Mouse (Mus musculus) liver, embryonic 14.5 days (tissue): ENCODE measurements around the gene Nrsn1. TPM values are rescaled to one million over a fixed set of nuclear protein-coding genes. Genes with fewer than 3 reads are reported as not detected.

ENCODE experiments used
- ATAC-seq: fragments of 200-750 bp; cut with Nextera tagmentation; 2 replicates; pipeline ENCODE4 v1.8.0; 2017; ENCODE audit warnings: moderate number of reproducible peaks, mild to moderate bottlenecking, moderate library complexity; ENCODE audit not compliant: insufficient read depth
- DNase-seq, 3 experiments: peaks; one replicate each; pipeline ENCODE4 v3.0.0-alpha.2; 2012 to 2013; ENCODE audit warnings: low read depth in 3 of 3, low spot score in 3 of 3
- H3K27ac ChIP-seq: fragments of 300-500 bp; sonication (generic); 2 replicates; pipeline ENCODE4 v1.5.1; 2014; ENCODE audit warnings: moderate library complexity, mild to moderate bottlenecking, control low read depth, inconsistent platforms
- H3K27me3 ChIP-seq: fragments of 300-500 bp; sonication (generic); 2 replicates; pipeline ENCODE4 v1.6.1; 2014; ENCODE audit warnings: mild to moderate bottlenecking, low read length, moderate library complexity; ENCODE audit not compliant: control insufficient read depth, insufficient read depth
- H3K36me3 ChIP-seq: fragments of 300-500 bp; sonication (generic); replicated peaks from 2 replicates; pipeline ENCODE4 v1.6.1; 2014; ENCODE audit warnings: low read depth; ENCODE audit not compliant: control insufficient read depth, insufficient read depth
- H3K4me1 ChIP-seq, 2 experiments: fragments of 200-500 bp in 1 of 2; fragments of 300-500 bp in 1 of 2; sonication (generic) in 1 of 2; replicated peaks; 2 replicates each; pipeline ENCODE4 v1.6.1; 2012 to 2014; ENCODE audit warnings: antibody characterized with exemption in 1 of 2, inconsistent platforms in 1 of 2, low read length in 1 of 2; ENCODE audit not compliant: control insufficient read depth in 2 of 2, insufficient read depth in 2 of 2
- H3K4me2 ChIP-seq: fragments of 300-500 bp; sonication (generic); 2 replicates; pipeline ENCODE4 v1.6.1; 2014; ENCODE audit warnings: low read depth, mild to moderate bottlenecking, control low read depth, moderate library complexity
- H3K4me3 ChIP-seq, 2 experiments: fragments of 200-500 bp in 1 of 2; fragments of 300-500 bp in 1 of 2; sonication (generic) in 1 of 2; 2 replicates each; pipeline ENCODE4 v1.5.1; 2012 to 2014; ENCODE audit warnings: low read depth in 2 of 2, low read length in 2 of 2, mild to moderate bottlenecking in 2 of 2, control low read depth in 1 of 2, inconsistent platforms in 1 of 2, moderate library complexity in 1 of 2; ENCODE audit not compliant: insufficient read depth in 1 of 2
- H3K9ac ChIP-seq: fragments of 300-500 bp; sonication (generic); replicated peaks from 2 replicates; pipeline ENCODE4 v1.6.1; 2014; ENCODE audit warnings: mild to moderate bottlenecking, control low read depth, moderate library complexity
- H3K9me3 ChIP-seq: fragments of 300-500 bp; sonication (generic); 2 replicates; pipeline ENCODE4 v1.6.1; 2016; ENCODE audit warnings: low read length, mixed read lengths; ENCODE audit not compliant: control insufficient read depth
- CTCF ChIP-seq: IDR thresholded peaks from 2 replicates; pipeline ENCODE4 v1.5.1; 2016; ENCODE audit warnings: antibody characterized with exemption, low read depth, control low read depth
- EP300 ChIP-seq: IDR thresholded peaks from 2 replicates; pipeline ENCODE4 v1.6.1; 2016; ENCODE audit warnings: antibody characterized with exemption, low read depth
- WGBS: fragments of 180-500 bp; shearing (Covaris S2); extraction: QIAGEN DNeasy Blood & Tissue Kit; methylation state at CpG from one replicate; pipeline ENCODE4 v1.1.7; 2014; ENCODE audit not compliant: insufficient replicate concordance; 5-methylcytosine and 5-hydroxymethylcytosine counted together
- polyA plus RNA-seq, 2 experiments: library from polyadenylated mRNA; depleted of rRNA in 1 of 2; stranded (reverse) in 1 of 2; unstranded in 1 of 2; fragments of >200 nt; fragmentation: Nextera tagmentation in 1 of 2; extraction: Ambion mirVana in 1 of 2; gene quantifications; 2 replicates each; pipeline versions ENCODE4 v1.2.1 to v1.2.3; 2012 to 2014

Gene Nrsn1
- polyA plus RNA-seq, 2 experiments = 0.06 TPM; not detected in 1

GRCm38 (mm10) chr13:25272189-25272588, 1.9 kb upstream of the Nrsn1 start:
- 15% methylated on average over 4 of the region's 4 CpGs for WGBS
- Histone ChIP-seq H3K4me1 (no peaks in the 10 kb centered on the region), H3K9me3 (no peaks in the 10 kb centered on the region), H3K9ac (no peak overlapping the region), H3K27me3 (no peaks in the 10 kb centered on the region), H3K4me3 (no peak overlapping the region), H3K27ac (no peak overlapping the region), H3K36me3 (no peaks in the 10 kb centered on the region), H3K4me2 (no peak overlapping the region)
- no peak for TF ChIP-seq CTCF
- TF ChIP-seq EP300 = no peak
- DNase-seq (no peak), ATAC-seq (no peak)

GRCm38 (mm10) chr13:25269569-25270268, 583 bp downstream of the Nrsn1 start:
- ATAC-seq (peak; percentile 52; the same call in 1 of the 2 replicates), DNase-seq (no peak)
- H3K27me3 ChIP-seq = no peaks in the 10 kb centered on the region
- no peaks in the 10 kb centered on the region for H3K36me3 ChIP-seq
- no peak overlapping the region for H3K27ac ChIP-seq
- H3K9me3 ChIP-seq = no peaks in the 10 kb centered on the region
- WGBS = 3% methylated on average over 42 of the region's 42 CpGs
- H3K9ac ChIP-seq = no peak overlapping the region
- H3K4me1 ChIP-seq = no peaks in the 10 kb centered on the region
- TF ChIP-seq EP300 (no peak), CTCF (no peak)
- peak overlapping the region; percentile 18; the same call in 1 of the 2 replicates for H3K4me2 ChIP-seq
- H3K4me3 ChIP-seq = no peak overlapping the region

GRCm38 (mm10) chr13:25269039-25269438, 1.3 kb downstream of the Nrsn1 start:
- H3K9ac ChIP-seq = no peak overlapping the region
- 21% methylated on average over 2 of the region's 2 CpGs for WGBS
- H3K4me1 ChIP-seq = no peaks in the 10 kb centered on the region
- H3K36me3 ChIP-seq = no peaks in the 10 kb centered on the region
- no peaks in the 10 kb centered on the region for H3K9me3 ChIP-seq
- TF ChIP-seq EP300 = no peak
- no peak for TF ChIP-seq CTCF
- no peaks in the 10 kb centered on the region for H3K27me3 ChIP-seq
- ATAC-seq = no peak
- H3K4me2 ChIP-seq = no peak overlapping the region
- peak; percentile 7 to 22 (median 20) for DNase-seq
- H3K27ac ChIP-seq = no peak overlapping the region
- no peak overlapping the region for H3K4me3 ChIP-seq

- H3K9me3 ChIP-seq = no peaks in the 10 kb centered on the region
- ATAC-seq (no peak), DNase-seq (no peak)
- WGBS = 54% methylated on average over 4 of the region's 4 CpGs
- no peak overlapping the region for H3K4me3 ChIP-seq
- no peak overlapping the region for H3K27ac ChIP-seq
- TF ChIP-seq EP300 (no peak), CTCF (no peak)
- H3K9ac ChIP-seq = no peak overlapping the region
- H3K4me1 ChIP-seq = no peaks in the 10 kb centered on the region
- no peak overlapping the region for H3K4me2 ChIP-seq
- no peaks in the 10 kb centered on the region for H3K27me3 ChIP-seq
- H3K36me3 ChIP-seq = no peaks in the 10 kb centered on the region
Measured at GRCm38 (mm10) chr13:25262748-25263147, 7.6 kb downstream of the Nrsn1 start.

- Histone ChIP-seq H3K4me1 (no peaks in the 10 kb centered on the region), H3K36me3 (no peaks in the 10 kb centered on the region), H3K4me3 (no peak overlapping the region), H3K9me3 (no peaks in the 10 kb centered on the region), H3K9ac (no peak overlapping the region), H3K4me2 (no peak overlapping the region), H3K27me3 (no peaks in the 10 kb centered on the region), H3K27ac (no peak overlapping the region)
- ATAC-seq (no peak), DNase-seq (no peak)
- 50% methylated on average over 6 of the region's 6 CpGs for WGBS
- TF ChIP-seq EP300 (no peak), CTCF (no peak)
Measured at GRCm38 (mm10) chr13:25257608-25258007, 12.7 kb downstream of the Nrsn1 start.
